Mouse (Mus musculus): ENCODE measurements around the gene Olfr307. TPM values are rescaled to one million over a fixed set of nuclear protein-coding genes. Genes with fewer than 3 reads are reported as not detected.

Olfr307 gene
- polyA plus RNA-seq, 1 experiment from 2014 or later, result not detected

DNA sequence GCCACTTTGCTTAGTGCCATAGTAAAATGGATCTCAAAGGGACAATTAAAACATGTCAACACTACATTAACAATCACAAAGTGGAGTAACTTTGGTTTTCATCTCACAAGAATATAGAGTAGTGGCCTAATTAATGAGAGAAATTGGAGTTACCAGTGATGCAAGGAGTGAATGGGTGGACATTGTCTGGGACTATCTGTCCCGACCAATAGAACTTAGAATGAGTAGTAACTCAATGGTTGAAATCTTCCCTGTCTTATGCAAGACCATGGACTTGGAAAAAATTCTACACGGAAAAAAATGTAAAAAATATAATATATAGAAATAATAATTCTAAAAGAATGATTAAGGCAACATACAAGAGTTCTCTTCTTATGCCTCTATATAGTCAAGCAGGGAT is 23.8 kb downstream of the Olfr307 start, which contains the start of gene Olfr309:
Olfr309 (minus strand) TSS at position 101 of the 400 bp plus-strand sequence.
- Histone ChIP-seq H3K4me1 (ENCODE audit: control insufficient read depth, insufficient read depth, low read length) (no peaks in the 10 kb centered on the region), H3K36me3 (ENCODE audit: control insufficient read depth, insufficient read depth, low read length) (no peaks in the 10 kb centered on the region), H3K27ac (ENCODE audit: low read depth, low read length) (no peak within 1 kb of the TSS), H3K9me3 (ENCODE audit: control insufficient read depth, low read length) (no peaks in the 10 kb centered on the region), H3K4me2 (ENCODE audit: low read depth, low read length) (no peak within 1 kb of the TSS), H3K27me3 (ENCODE audit: control insufficient read depth, insufficient read depth, low read length) (no peaks in the 10 kb centered on the region), H3K4me3 (ENCODE audit: low read depth, low read length) (no peak within 1 kb of the TSS), H3K9ac (replicated peaks; ENCODE audit: low read depth, low read length) (no peak within 1 kb of the TSS)
- ATAC-seq (ENCODE audit: low read depth), result no peak
- 70% methylated on average over 2 of the region's 2 CpGs for WGBS

Small RNA genes lying within 50 kb of the gene (microRNA-seq; reads per million reads assigned to microRNA genes)
- not detected for gene Gm23192

Other genes starting within 250 kb of the Olfr307 start
- gene Vmn2r75, start 165.8 kb downstream of the Olfr307 start, polyA plus RNA-seq (2014; fragmentation: Nextera tagmentation; extraction: Ambion mirVana), result not detected in 2 replicates
- not detected in 2 replicates for gene Vmn2r76, start 91.3 kb downstream of the Olfr307 start, polyA plus RNA-seq (2014; fragmentation: Nextera tagmentation; extraction: Ambion mirVana)
- not detected in 2 replicates for gene Olfr310, start 60.4 kb downstream of the Olfr307 start, polyA plus RNA-seq (2014; fragmentation: Nextera tagmentation; extraction: Ambion mirVana)
- gene Olfr309, start 23.9 kb downstream of the Olfr307 start, polyA plus RNA-seq (2014; fragmentation: Nextera tagmentation; extraction: Ambion mirVana), result not detected in 2 replicates
- gene Olfr308, start 12.0 kb downstream of the Olfr307 start, polyA plus RNA-seq (2014; fragmentation: Nextera tagmentation; extraction: Ambion mirVana), result not detected in 2 replicates
- gene Olfr305, start 29.3 kb upstream of the Olfr307 start, polyA plus RNA-seq (2014; fragmentation: Nextera tagmentation; extraction: Ambion mirVana), result not detected in 2 replicates
- not detected in 2 replicates for gene Olfr304, start 49.1 kb upstream of the Olfr307 start, polyA plus RNA-seq (2014; fragmentation: Nextera tagmentation; extraction: Ambion mirVana)
- gene Olfr303, start 60.2 kb upstream of the Olfr307 start, polyA plus RNA-seq (2014; fragmentation: Nextera tagmentation; extraction: Ambion mirVana), result not detected in 2 replicates
- not detected in 2 replicates for gene Olfr301, start 66.3 kb upstream of the Olfr307 start, polyA plus RNA-seq (2014; fragmentation: Nextera tagmentation; extraction: Ambion mirVana)
- gene Olfr299, start 122.3 kb upstream of the Olfr307 start, polyA plus RNA-seq (2014; fragmentation: Nextera tagmentation; extraction: Ambion mirVana), result not detected in 2 replicates
- gene Olfr298, start 154.9 kb upstream of the Olfr307 start, polyA plus RNA-seq (2014; fragmentation: Nextera tagmentation; extraction: Ambion mirVana), result not detected in 2 replicates
- not detected in 2 replicates for gene Olfr297, start 182.4 kb upstream of the Olfr307 start, polyA plus RNA-seq (2014; fragmentation: Nextera tagmentation; extraction: Ambion mirVana)
- not detected in 2 replicates for gene Olfr295, start 246.3 kb upstream of the Olfr307 start, polyA plus RNA-seq (2014; fragmentation: Nextera tagmentation; extraction: Ambion mirVana)

All from neural tube, embryonic 14.5 days (tissue).